Mouse (Mus musculus) kidney, adult 11 months (tissue): ENCODE results near the gene Slc25a3.

Source experiments
- DNase-seq: peaks from one replicate; pipeline ENCODE4 v3.0.0; 2022

Gene Slc25a3

DNA sequence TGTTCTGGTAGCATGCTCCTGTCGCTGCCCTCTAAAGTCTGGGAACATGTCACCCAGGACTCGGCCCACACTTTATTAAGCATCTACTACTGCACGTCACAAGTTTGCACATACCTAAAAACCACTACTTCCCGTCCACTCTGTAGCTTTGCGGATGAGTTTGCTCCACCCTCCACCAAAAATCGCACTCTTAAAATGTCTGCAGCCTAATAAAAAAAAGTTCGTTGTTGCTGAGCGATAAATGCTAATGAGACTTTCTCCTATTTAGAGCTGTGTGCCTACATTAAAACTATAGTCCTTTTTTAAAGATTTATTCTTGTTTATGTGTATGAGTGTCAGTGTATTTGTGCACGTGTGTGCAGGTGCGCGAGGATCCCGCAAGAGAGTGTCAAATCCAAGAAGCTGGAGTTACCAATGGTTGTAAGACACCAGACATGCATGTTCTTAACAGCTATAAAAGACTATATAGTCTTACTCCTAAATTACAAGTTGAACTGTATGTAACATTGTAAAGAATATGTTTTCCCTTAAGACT lies 40.4 kb downstream of the Slc25a3 start:
- DNase-seq, result no peak

- DNase-seq, result peak; percentile 100
Measured at GRCm38 (mm10) chr10:91082550-91083392, 41.1 kb downstream of the Slc25a3 start, which contains the start of the genes Apaf1 and Ikbip. TSS of gene Apaf1 (minus strand) at chr10:91082770. TSS of gene Ikbip (plus strand) at chr10:91082940.

GRCm38 (mm10) chr10:91081959-91082507 lies 41.8 kb downstream of the Slc25a3 start:
- no peak for DNase-seq

DNA sequence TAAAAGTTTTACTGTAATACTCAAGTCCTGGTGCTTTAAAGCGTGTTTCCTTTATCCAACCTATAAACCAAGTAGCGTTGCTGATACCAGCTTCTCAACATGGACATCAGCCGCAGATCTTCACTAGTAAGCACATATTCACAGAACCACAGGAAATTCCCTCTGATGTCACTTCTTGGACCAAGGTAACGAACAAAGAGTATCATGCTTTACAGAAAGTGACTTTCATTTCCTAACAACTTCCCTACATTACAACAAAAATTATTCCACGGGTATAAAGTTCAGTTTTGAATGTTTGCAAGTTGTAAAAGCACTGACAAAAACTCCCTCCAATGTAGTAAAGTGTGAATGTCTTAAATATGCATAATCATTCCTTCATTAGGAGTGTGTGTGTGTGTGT lies 43.3 kb downstream of the Slc25a3 start:
- DNase-seq, result no peak

DNA sequence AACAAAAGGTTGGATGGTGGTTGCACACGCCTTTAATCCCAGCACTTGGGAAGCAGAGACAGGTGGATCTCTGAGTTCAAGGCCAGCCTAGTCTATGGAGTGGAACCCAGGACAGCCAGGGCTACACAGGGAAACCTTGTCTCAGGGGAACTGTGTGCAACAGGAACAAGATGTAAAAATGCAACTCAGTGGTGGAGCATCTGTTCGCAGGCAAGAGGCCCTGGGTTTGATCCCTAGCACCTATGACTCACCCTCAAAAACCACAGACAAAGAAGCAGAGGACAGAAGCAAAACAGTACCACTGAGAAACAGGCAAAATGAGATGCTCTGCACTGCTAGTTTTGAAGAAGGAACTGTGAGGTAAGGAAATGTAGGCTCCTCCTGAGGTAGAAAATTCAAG lies 47.2 kb downstream of the Slc25a3 start:
- DNase-seq, result no peak

DNA sequence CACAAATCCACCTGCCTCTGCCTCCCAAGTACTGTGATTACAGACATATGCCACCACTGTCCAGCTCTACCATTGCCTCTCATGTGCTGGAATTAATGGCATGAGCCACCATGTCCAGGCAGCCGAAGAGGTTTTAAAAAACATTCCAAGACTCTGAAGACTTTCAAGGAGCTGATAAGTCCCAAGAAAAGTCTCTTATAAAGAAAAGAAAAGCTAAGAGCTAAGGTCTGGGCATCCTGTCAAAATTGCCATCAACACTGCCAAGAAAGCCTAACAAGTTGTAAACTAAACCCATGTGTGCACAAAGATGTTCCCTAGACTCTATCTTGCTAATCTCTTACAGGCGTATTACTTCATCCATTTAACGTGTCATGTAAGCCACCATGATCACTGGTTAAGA lies 50.5 kb downstream of the Slc25a3 start:
- DNase-seq, result no peak

DNA sequence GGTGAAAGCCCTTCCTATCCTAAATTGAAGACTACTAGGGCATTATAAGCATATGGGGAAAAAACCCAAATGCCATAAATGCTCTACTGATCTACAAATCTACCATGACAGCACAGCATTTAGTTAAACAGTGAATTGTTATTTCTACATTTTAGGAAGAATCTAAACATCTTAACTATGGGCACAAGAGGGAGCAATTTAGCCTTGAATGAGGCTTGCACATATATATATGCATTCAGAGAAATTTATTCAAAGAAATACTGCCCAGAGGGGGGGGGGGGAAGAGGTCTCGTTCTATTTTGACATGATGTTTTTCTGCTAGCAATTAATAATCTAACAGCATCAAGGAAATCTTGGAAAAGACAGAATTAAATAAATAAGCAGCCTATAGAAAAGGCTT lies 52.1 kb downstream of the Slc25a3 start:
- DNase-seq, result no peak
